Mouse (Mus musculus) limb, embryonic 15.5 days (tissue): ENCODE measurements around the gene Serpine3. TPM values are rescaled to one million over a fixed set of nuclear protein-coding genes. Genes with fewer than 3 reads are reported as not detected.

ENCODE experiments used
- polyA plus RNA-seq: library from polyadenylated mRNA; unstranded; fragments of >200 nt; fragmentation: Nextera tagmentation; extraction: Ambion mirVana; gene quantifications from 2 replicates; pipeline ENCODE4 v1.2.1, GENCODE M21; 2015

Serpine3 gene
- polyA plus RNA-seq, 1 experiment from 2014 or later = not detected

Other genes with a start within 250 kb of the Serpine3 start
- 0.09 and 0.31 TPM in 2 replicates for gene Gucy1b2, start 207.4 kb upstream of the Serpine3 start, polyA plus RNA-seq
- gene Fam124a, start 107.9 kb upstream of the Serpine3 start, polyA plus RNA-seq = 3.7 and 4.4 TPM in 2 replicates
- gene Gm4131, start 96.7 kb upstream of the Serpine3 start, polyA plus RNA-seq = not detected in 2 replicates
- 17.8 and 24.2 TPM in 2 replicates for gene Ints6, start 97.5 kb downstream of the Serpine3 start, polyA plus RNA-seq
- gene Wdfy2, start 174.0 kb downstream of the Serpine3 start, polyA plus RNA-seq = 8.7 and 9.8 TPM in 2 replicates